Mouse (Mus musculus): Measurements from ENCODE around the gene Gm8246.
"Not testable (repeated sequence)": the region's sequence is repeated elsewhere in the genome, so short reads cannot be mapped to it uniquely, and the experiment has no call there.

Gene Gm8246

GRCm38 (mm10) chr14:5477730-5478129 lies at the start of gene Gm8246:
TSS of gene Gm8246 (minus strand) at chr14:5477830.
- DNase-seq: not testable (repeated sequence)

- DNase-seq: not testable (repeated sequence)
Observed at GRCm38 (mm10) chr14:5501374-5501773, 23.7 kb upstream of the Gm8246 start, which contains the start of gene Gm3488. TSS of gene Gm3488 (plus strand) at chr14:5501674.

- DNase-seq: not testable (repeated sequence)
Observed at GRCm38 (mm10) chr14:5483907-5484306, 6.3 kb upstream of the Gm8246 start, which contains the start of gene Gm3187. TSS of gene Gm3187 (plus strand) at chr14:5484207.

- DNase-seq: not testable (repeated sequence)
Observed at GRCm38 (mm10) chr14:5460469-5460868, 17.2 kb downstream of the Gm8246 start.

- DNase-seq: not testable (repeated sequence)
Observed at GRCm38 (mm10) chr14:5455367-5455766, 22.3 kb downstream of the Gm8246 start, which contains the start of gene Gm3194. TSS of gene Gm3194 (minus strand) at chr14:5455467.
